ENCODE assay signal across 30 mouse cellular contexts in genomic region chr2:181143509-181144276, GRCm38 (mm10). TPM values are rescaled to one million over a fixed set of nuclear protein-coding genes. Genes with fewer than 3 reads are reported as not detected.
DNase-seq lines count a peak whose midpoint lies in the region; TF ChIP-seq lines count a peak whose summit lies in the region.
"Had no signal": no experiment of that assay in that cellular context is flagged by ENCODE, and none has a peak within 500 bp of the region (broad histone marks: within the 10 kb centered on the region; RNA-seq: fewer than 3 reads in every experiment).

No protein-coding gene starts in this region.

- no peak overlapping the region for H3K4me3 ChIP-seq in cerebellum, adult 2 months (replicated peaks; ENCODE audit: insufficient read depth, low read depth, low read length)
- no peak overlapping the region for H3K4me3 ChIP-seq in layer of hippocampus, adult 2 months
- H3K4me3 ChIP-seq in heart, adult 2 months: no peak overlapping the region
- H3K4me3 ChIP-seq: embryonic facial prominence, embryonic 10.5 days; embryonic facial prominence, embryonic 13.5 days; erythroblast, embryonic 14.5 days; forebrain, embryonic 12.5 days; forebrain, embryonic 15.5 days; hindbrain, embryonic 12.5 days; hindbrain, embryonic 15.5 days had no signal

- peak; percentile 44 to 51 for DNase-seq in cerebellum, adult 2 months
- DNase-seq in cerebellum, adult 11-12 months: no peak
- DNase-seq in layer of hippocampus, adult 2 months (ENCODE audit: low spot score in 2 of 2): no peak
- DNase-seq in layer of hippocampus, adult 9-11 months: no peak
- peak; percentile 27 to 44 for DNase-seq in right cerebral cortex, adult 2 months (ENCODE audit: low spot score in 2 of 2)
- DNase-seq in right cerebral cortex, postnatal 14 days: no peak
- DNase-seq in urinary bladder, postnatal 25 days (ENCODE audit: low spot score): no peak
- no peak for DNase-seq in heart, adult 2 months
- DNase-seq: adrenal gland, postnatal 14 days; embryo, embryonic 11 days; gastrocnemius, postnatal 25 days had no signal

- no peak overlapping the region for H3K9ac ChIP-seq in heart, adult 2 months (ENCODE audit: low read depth, low read length)
- H3K9ac ChIP-seq: embryonic facial prominence, embryonic 13.5 days; forebrain, embryonic 12.5 days; forebrain, embryonic 15.5 days; hindbrain, embryonic 12.5 days; hindbrain, embryonic 15.5 days had no signal

- H3K4me1 ChIP-seq in cerebellum, adult 2 months (ENCODE audit: control insufficient read depth, insufficient read depth, low read length): peaks cover 71% of the 10 kb centered on the region
- H3K4me1 ChIP-seq in heart, adult 2 months (ENCODE audit: control insufficient read depth, insufficient read depth, low read length): peaks cover 8% of the 10 kb centered on the region

- no peaks in the 10 kb centered on the region for H3K79me2 ChIP-seq in heart, adult 2 months (replicated peaks; ENCODE audit: control insufficient read depth, insufficient read depth, low read length)

- H3K27me3 ChIP-seq in cerebellum, adult 2 months (ENCODE audit: control insufficient read depth, insufficient read depth, low read length): no peaks in the 10 kb centered on the region
- no peaks in the 10 kb centered on the region for H3K27me3 ChIP-seq in heart, adult 2 months (ENCODE audit: control insufficient read depth, insufficient read depth, low read length)
- H3K27me3 ChIP-seq: forebrain, embryonic 15.5 days; hindbrain, embryonic 15.5 days had no signal

- intact Hi-C loops in heart, adult 2 months (cut with DNase I): no loop called here

- no peaks in the 10 kb centered on the region; the same call in 1 of the 2 replicates for H3K36me3 ChIP-seq in heart, adult 2 months (ENCODE audit: control insufficient read depth, insufficient read depth, low read length)
- H3K36me3 ChIP-seq: embryonic facial prominence, embryonic 10.5 days; embryonic facial prominence, embryonic 13.5 days; forebrain, embryonic 12.5 days; forebrain, embryonic 15.5 days; hindbrain, embryonic 12.5 days had no signal

- peak; percentile 19; the same call in 1 of the 2 replicates for TF ChIP-seq POLR2A in cerebellum, adult 2 months (IDR thresholded peaks at IDR 0.05; ENCODE audit: borderline replicate concordance, insufficient read depth, low read length)
- no peak for TF ChIP-seq POLR2A in heart, adult 2 months (IDR thresholded peaks at IDR 0.05; ENCODE audit: insufficient read depth, low read depth, low read length)

- TF ChIP-seq CTCF in cerebellum, adult 2 months (IDR thresholded peaks at IDR 0.05; ENCODE audit: borderline replicate concordance, insufficient read depth, low read depth, low read length): no peak
- no peak for TF ChIP-seq CTCF in layer of hippocampus, adult 2 months (conservative IDR thresholded peaks at IDR 0.05)
- TF ChIP-seq CTCF in heart, adult 2 months (IDR thresholded peaks at IDR 0.05): no peak

- peak overlapping the region; percentile 98 for H3K27ac ChIP-seq in cerebellum, adult 2 months (ENCODE audit: insufficient read depth, low read length)
- H3K27ac ChIP-seq in layer of hippocampus, adult 2 months: peak overlapping the region; percentile 84
- no peak overlapping the region for H3K27ac ChIP-seq in heart, adult 2 months
- H3K27ac ChIP-seq: embryonic facial prominence, embryonic 10.5 days; embryonic facial prominence, embryonic 13.5 days; forebrain, embryonic 12.5 days; hindbrain, embryonic 12.5 days; hindbrain, embryonic 15.5 days had no signal

- no peak for TF ChIP-seq EP300 in heart, adult 2 months (IDR thresholded peaks at IDR 0.05; ENCODE audit: insufficient read depth, low read depth, low read length)

- 31% methylated on average over 2 of the region's 2 CpGs for WGBS in cerebellum, adult 2 months
- 44% methylated on average over 2 of the region's 2 CpGs for WGBS in heart, adult 2 months

RNA-seq across cellular contexts. Expression of gene Kcnq2, which starts 8.6 kb away (rescaled TPM):
- 115 and 125 TPM in 2 replicates for polyA plus RNA-seq in cerebellum, adult 2 months (2012; rRNA removed)
- 100 to 1,000 TPM; 327 to 335 TPM for total RNA-seq in layer of hippocampus, adult 2 months (2021)
- total RNA-seq in heart, adult 2 months (2021): under 1 TPM in 1 of 2 experiments, not detected in 1; 0.05 TPM
- polyA plus RNA-seq in heart, adult 2 months (2012; rRNA removed): 0.23 TPM in 2 replicates
- total RNA-seq: gastrocnemius, postnatal 25 days; granulocyte monocyte progenitor cell, adult 5-6 weeks; hematopoietic stem cell, adult 5-6 weeks had no signal
- polyA plus RNA-seq: heart, postnatal 0 days had no signal

RNA-seq across cellular contexts. Expression of gene Eef1a2, which starts 13.1 kb away (rescaled TPM):
- polyA plus RNA-seq in cerebellum, adult 2 months (2012; rRNA removed): 1,226 and 1,413 TPM in 2 replicates
- 1,000 to 10,000 TPM; 1,145 to 1,175 TPM for total RNA-seq in layer of hippocampus, adult 2 months (2021)
- total RNA-seq in heart, adult 2 months (2021): 1,000 to 10,000 TPM; 1,434 to 1,646 TPM
- polyA plus RNA-seq in heart, adult 2 months (2012; rRNA removed): 1,031 and 1,150 TPM in 2 replicates
- total RNA-seq: common myeloid progenitor, adult 5-6 weeks; granulocyte monocyte progenitor cell, adult 5-6 weeks; hematopoietic stem cell, adult 5-6 weeks; MEL had no signal
- polyA plus RNA-seq: erythroblast, embryonic 14.5 days had no signal

RNA-seq across cellular contexts. Expression of gene Ppdpf, which starts 43.4 kb away (rescaled TPM):
- polyA plus RNA-seq in cerebellum, adult 2 months (2012; rRNA removed): 110 and 111 TPM in 2 replicates
- 10 to 100 TPM; 85.4 to 90.2 TPM for total RNA-seq in layer of hippocampus, adult 2 months (2021)
- total RNA-seq in heart, adult 2 months (2021): 10 to 100 TPM; 47.5 to 57.7 TPM
- 81.2 and 82.4 TPM in 2 replicates for polyA plus RNA-seq in heart, adult 2 months (2012; rRNA removed)

RNA-seq across cellular contexts. Expression of gene Ptk6, which starts 58.9 kb away (rescaled TPM):
- polyA plus RNA-seq in cerebellum, adult 2 months (2012; rRNA removed): 0.03 and 0.07 TPM in 2 replicates
- under 1 TPM in 1 of 2 experiments, not detected in 1; 0.10 TPM for total RNA-seq in layer of hippocampus, adult 2 months (2021)
- total RNA-seq in heart, adult 2 months (2021): under 1 TPM in 1 of 2 experiments, not detected in 1; 0.07 TPM
- polyA plus RNA-seq in heart, adult 2 months (2012; rRNA removed): 0.03 TPM in 1 of 2 replicates, not detected in the other
- total RNA-seq: adrenal gland, postnatal 4 days; common myeloid progenitor, adult 5-6 weeks; gastrocnemius, adult 8-10 months; gastrocnemius, postnatal 25 days; granulocyte monocyte progenitor cell, adult 5-6 weeks; heart, adult 8-10 months; heart, postnatal 25 days; hematopoietic stem cell, adult 5-6 weeks; MEL had no signal
- polyA plus RNA-seq: embryonic facial prominence, embryonic 10.5 days; embryonic facial prominence, embryonic 13.5 days; erythroblast, embryonic 14.5 days; forebrain, embryonic 12.5 days; forebrain, embryonic 15.5 days; heart, embryonic 11.5 days; heart, embryonic 14.5 days; heart, postnatal 0 days; hindbrain, embryonic 12.5 days; hindbrain, embryonic 15.5 days; intestine, embryonic 14.5 days had no signal

Comparison
In these comparisons a context has a peak if more than half of its experiments do, and no peak if none do; other contexts are left out.
1. DNase-seq: peak in cerebellum, adult 2 months (2 of 2) and right cerebral cortex, adult 2 months (2 of 2); none in cerebellum, adult 11-12 months (single experiment), layer of hippocampus, adult 2 months (0 of 2), layer of hippocampus, adult 9-11 months (single experiment), right cerebral cortex, postnatal 14 days (single experiment), urinary bladder, postnatal 25 days (single experiment) and heart, adult 2 months (0 of 2).
2. RNA of gene Kcnq2, which starts 8.6 kb away (total RNA-seq): 327 to 335 TPM in layer of hippocampus, adult 2 months; 0.05 TPM in heart, adult 2 months; every median in the first group is over 100 times any median in the second.